Mouse (Mus musculus): Measurements from ENCODE around the gene Usp28.

GRCm38 (mm10) chr9:48942349-48942748 lies 42.8 kb upstream of the Usp28 start:
- TF ChIP-seq CTCF (IDR thresholded peaks at IDR 0.05; ENCODE audit: extremely low read depth, insufficient read depth, low read length) (no peak), POLR2A (IDR thresholded peaks at IDR 0.05; ENCODE audit: extremely low read depth, insufficient read depth, low read length) (no peak)
